Mouse (Mus musculus): Measurements from ENCODE around the gene Pdzrn3.

Gene Pdzrn3

GRCm38 (mm10) chr6:101215436-101215791, 162.3 kb downstream of the Pdzrn3 start:
- no peak for DNase-seq (ENCODE audit: low read depth, low spot score)
- no peaks in the 10 kb centered on the region for H3K27me3 ChIP-seq (ENCODE audit: control insufficient read depth, insufficient read depth, low read length, poor library complexity, severe bottlenecking)
- H3K36me3 ChIP-seq (ENCODE audit: control insufficient read depth, insufficient read depth, low read length, poor library complexity, severe bottlenecking) = no peaks in the 10 kb centered on the region

- H3K36me3 ChIP-seq (ENCODE audit: control insufficient read depth, insufficient read depth, low read length, poor library complexity, severe bottlenecking) = no peaks in the 10 kb centered on the region
- no peaks in the 10 kb centered on the region for H3K27me3 ChIP-seq (ENCODE audit: control insufficient read depth, insufficient read depth, low read length, poor library complexity, severe bottlenecking)
- no peak for DNase-seq (ENCODE audit: low read depth, low spot score)
Measured at GRCm38 (mm10) chr6:101214734-101215435, 162.8 kb downstream of the Pdzrn3 start.

GRCm38 (mm10) chr6:101213066-101213465, 164.6 kb downstream of the Pdzrn3 start:
- DNase-seq (ENCODE audit: low read depth, low spot score) = no peak
- Histone ChIP-seq H3K36me3 (ENCODE audit: control insufficient read depth, insufficient read depth, low read length, poor library complexity, severe bottlenecking) (no peaks in the 10 kb centered on the region), H3K27me3 (ENCODE audit: control insufficient read depth, insufficient read depth, low read length, poor library complexity, severe bottlenecking) (no peaks in the 10 kb centered on the region)

GRCm38 (mm10) chr6:101212086-101212485, 165.6 kb downstream of the Pdzrn3 start:
- Histone ChIP-seq H3K36me3 (ENCODE audit: control insufficient read depth, insufficient read depth, low read length, poor library complexity, severe bottlenecking) (no peaks in the 10 kb centered on the region), H3K27me3 (ENCODE audit: control insufficient read depth, insufficient read depth, low read length, poor library complexity, severe bottlenecking) (no peaks in the 10 kb centered on the region)
- DNase-seq (ENCODE audit: low read depth, low spot score) = no peak

- no peak for DNase-seq (ENCODE audit: low read depth, low spot score)
- no peaks in the 10 kb centered on the region for H3K27me3 ChIP-seq (ENCODE audit: control insufficient read depth, insufficient read depth, low read length, poor library complexity, severe bottlenecking)
- H3K36me3 ChIP-seq (ENCODE audit: control insufficient read depth, insufficient read depth, low read length, poor library complexity, severe bottlenecking) = no peaks in the 10 kb centered on the region
Measured at GRCm38 (mm10) chr6:101211361-101211841, 166.3 kb downstream of the Pdzrn3 start.

GRCm38 (mm10) chr6:101198943-101199298, 178.8 kb downstream of the Pdzrn3 start:
- Histone ChIP-seq H3K27me3 (ENCODE audit: control insufficient read depth, insufficient read depth, low read length, poor library complexity, severe bottlenecking) (no peaks in the 10 kb centered on the region), H3K36me3 (ENCODE audit: control insufficient read depth, insufficient read depth, low read length, poor library complexity, severe bottlenecking) (no peaks in the 10 kb centered on the region)
- DNase-seq (ENCODE audit: low read depth, low spot score) = no peak

- no peaks in the 10 kb centered on the region for H3K27me3 ChIP-seq (ENCODE audit: control insufficient read depth, insufficient read depth, low read length, poor library complexity, severe bottlenecking)
- H3K36me3 ChIP-seq (ENCODE audit: control insufficient read depth, insufficient read depth, low read length, poor library complexity, severe bottlenecking) = no peaks in the 10 kb centered on the region
- DNase-seq (ENCODE audit: low read depth, low spot score) = no peak
Measured at GRCm38 (mm10) chr6:101198284-101198942, 179.3 kb downstream of the Pdzrn3 start.

- H3K27me3 ChIP-seq (ENCODE audit: control insufficient read depth, insufficient read depth, low read length, poor library complexity, severe bottlenecking) = no peaks in the 10 kb centered on the region
- DNase-seq (ENCODE audit: low read depth, low spot score) = peak; percentile 14
Measured at GRCm38 (mm10) chr6:101197642-101198041, 180.1 kb downstream of the Pdzrn3 start.

GRCm38 (mm10) chr6:101195891-101196290, 181.8 kb downstream of the Pdzrn3 start:
- no peak for DNase-seq (ENCODE audit: low read depth, low spot score)
- Histone ChIP-seq H3K36me3 (ENCODE audit: control insufficient read depth, insufficient read depth, low read length, poor library complexity, severe bottlenecking) (no peaks in the 10 kb centered on the region), H3K27me3 (ENCODE audit: control insufficient read depth, insufficient read depth, low read length, poor library complexity, severe bottlenecking) (no peaks in the 10 kb centered on the region)

More at GRCm38 (mm10) chr6:101197642-101198041, 180.1 kb downstream of the Pdzrn3 start:
- no peaks in the 10 kb centered on the region for H3K36me3 ChIP-seq (ENCODE audit: control insufficient read depth, insufficient read depth, low read length, poor library complexity, severe bottlenecking)

- no peaks in the 10 kb centered on the region for H3K27me3 ChIP-seq (ENCODE audit: control insufficient read depth, insufficient read depth, low read length, poor library complexity, severe bottlenecking)
- H3K36me3 ChIP-seq (ENCODE audit: control insufficient read depth, insufficient read depth, low read length, poor library complexity, severe bottlenecking) = no peaks in the 10 kb centered on the region
- DNase-seq (ENCODE audit: low read depth, low spot score) = no peak
Measured at GRCm38 (mm10) chr6:101194386-101194925, 183.2 kb downstream of the Pdzrn3 start.

- Histone ChIP-seq H3K36me3 (ENCODE audit: control insufficient read depth, insufficient read depth, low read length, poor library complexity, severe bottlenecking) (no peaks in the 10 kb centered on the region), H3K27me3 (ENCODE audit: control insufficient read depth, insufficient read depth, low read length, poor library complexity, severe bottlenecking) (no peaks in the 10 kb centered on the region)
- no peak for DNase-seq (ENCODE audit: low read depth, low spot score)
Measured at GRCm38 (mm10) chr6:101191576-101191975, 186.1 kb downstream of the Pdzrn3 start.

- no peak for DNase-seq (ENCODE audit: low read depth, low spot score)
- no peaks in the 10 kb centered on the region for H3K36me3 ChIP-seq (ENCODE audit: control insufficient read depth, insufficient read depth, low read length, poor library complexity, severe bottlenecking)
Measured at GRCm38 (mm10) chr6:101187322-101187721, 190.4 kb downstream of the Pdzrn3 start.

GRCm38 (mm10) chr6:101186887-101187286, 190.8 kb downstream of the Pdzrn3 start:
- H3K36me3 ChIP-seq (ENCODE audit: control insufficient read depth, insufficient read depth, low read length, poor library complexity, severe bottlenecking) = no peaks in the 10 kb centered on the region

More at GRCm38 (mm10) chr6:101187322-101187721, 190.4 kb downstream of the Pdzrn3 start:
- H3K27me3 ChIP-seq (ENCODE audit: control insufficient read depth, insufficient read depth, low read length, poor library complexity, severe bottlenecking) = no peaks in the 10 kb centered on the region

GRCm38 (mm10) chr6:101184103-101184785, 193.5 kb downstream of the Pdzrn3 start:
- no peaks in the 10 kb centered on the region for H3K27me3 ChIP-seq (ENCODE audit: control insufficient read depth, insufficient read depth, low read length, poor library complexity, severe bottlenecking)
- no peak for DNase-seq (ENCODE audit: low read depth, low spot score)
- H3K36me3 ChIP-seq (ENCODE audit: control insufficient read depth, insufficient read depth, low read length, poor library complexity, severe bottlenecking) = no peaks in the 10 kb centered on the region

More at GRCm38 (mm10) chr6:101186887-101187286, 190.8 kb downstream of the Pdzrn3 start:
- no peaks in the 10 kb centered on the region for H3K27me3 ChIP-seq (ENCODE audit: control insufficient read depth, insufficient read depth, low read length, poor library complexity, severe bottlenecking)
- DNase-seq (ENCODE audit: low read depth, low spot score) = no peak

GRCm38 (mm10) chr6:101170699-101171098, 207.0 kb downstream of the Pdzrn3 start:
- DNase-seq (ENCODE audit: low read depth, low spot score) = no peak
- Histone ChIP-seq H3K36me3 (ENCODE audit: control insufficient read depth, insufficient read depth, low read length, poor library complexity, severe bottlenecking) (no peaks in the 10 kb centered on the region), H3K27me3 (ENCODE audit: control insufficient read depth, insufficient read depth, low read length, poor library complexity, severe bottlenecking) (no peaks in the 10 kb centered on the region)

Data from splenic B cell, adult 2 months (primary cell).